Mouse (Mus musculus) liver, embryonic 14.5 days (tissue): ENCODE results near the gene Chaf1b.

ENCODE experiments used
- CTCF ChIP-seq: IDR thresholded peaks from 2 replicates; pipeline ENCODE4 v1.5.1; 2016; ENCODE audit warnings: antibody characterized with exemption, low read depth, control low read depth
- EP300 ChIP-seq: IDR thresholded peaks from 2 replicates; pipeline ENCODE4 v1.6.1; 2016; ENCODE audit warnings: antibody characterized with exemption, low read depth

GRCm38 (mm10) chr16:93938400-93938846 lies 54.7 kb downstream of the Chaf1b start:
- TF ChIP-seq CTCF = peak; percentile 77
- TF ChIP-seq EP300 = no peak
